Mouse (Mus musculus): ENCODE measurements around the gene Tfap4.

- TF ChIP-seq POLR2A (IDR thresholded peaks at IDR 0.05; ENCODE audit: low read depth, low read length) = no peak
- TF ChIP-seq CTCF (IDR thresholded peaks at IDR 0.05; ENCODE audit: extremely low read depth, insufficient read length, insufficient replicate concordance, low read depth, low read length) = no peak
These were observed 16.4 kb downstream of the Tfap4 start for GRCm38 (mm10) chr16:4543266-4543665.
